Mouse (Mus musculus): ENCODE data around the gene Stfa2l1. TPM values are rescaled to one million over a fixed set of nuclear protein-coding genes. Genes with fewer than 3 reads are reported as not detected.

Stfa2l1 gene
- not detected for total RNA-seq (2023)

GRCm38 (mm10) chr16:36156402-36156975 lies at the start of gene Stfa2l1:
TSS of gene Stfa2l1 (plus strand) at chr16:36156811.

GRCm38 (mm10) chr16:36131141-36131540 lies 25.5 kb upstream of the Stfa2l1 start, which contains the start of gene Csta1:
TSS of gene Csta1 (minus strand) at chr16:36131241.

GRCm38 (mm10) chr16:36183912-36184311 lies 27.3 kb downstream of the Stfa2l1 start, which contains the start of gene Gm5483:
TSS of gene Gm5483 (plus strand) at chr16:36184212.

GRCm38 (mm10) chr16:36209967-36210453 lies 53.4 kb downstream of the Stfa2l1 start, which contains the start of gene Gm5416:
TSS of gene Gm5416 (plus strand) at chr16:36210403.

Other genes with a start within 250 kb of the Stfa2l1 start
- gene Parp9, start 218.3 kb upstream of the Stfa2l1 start, total RNA-seq (2023) = 51.8 TPM
- 52.8 TPM for gene Dtx3l, start 217.7 kb upstream of the Stfa2l1 start, total RNA-seq (2023)
- 106 TPM for gene Kpna1, start 178.1 kb upstream of the Stfa2l1 start, total RNA-seq (2023)
- gene Wdr5b, start 115.6 kb upstream of the Stfa2l1 start, total RNA-seq (2023) = 8.2 TPM
- gene Fam162a, start 85.2 kb upstream of the Stfa2l1 start, total RNA-seq (2023) = 31.2 TPM
- gene Ccdc58, start 85.1 kb upstream of the Stfa2l1 start, total RNA-seq (2023) = 37.6 TPM
- gene Csta1, start 25.6 kb upstream of the Stfa2l1 start, total RNA-seq (2023) = not detected
- not detected for gene Gm5483, start 27.4 kb downstream of the Stfa2l1 start, total RNA-seq (2023)
- gene Gm5416, start 53.6 kb downstream of the Stfa2l1 start, total RNA-seq (2023) = not detected
- not detected for gene 2010005H15Rik, start 64.7 kb downstream of the Stfa2l1 start, total RNA-seq (2023)
- gene Stfa1, start 120.1 kb downstream of the Stfa2l1 start, total RNA-seq (2023) = not detected
- gene BC117090, start 177.5 kb downstream of the Stfa2l1 start, total RNA-seq (2023) = not detected
- not detected for gene BC100530, start 210.9 kb downstream of the Stfa2l1 start, total RNA-seq (2023)